Mouse (Mus musculus) layer of hippocampus, adult 18-20 months (tissue): ENCODE measurements around the gene Car14. TPM values are rescaled to one million over a fixed set of nuclear protein-coding genes. Genes with fewer than 3 reads are reported as not detected.

ENCODE experiments used
- DNase-seq, 2 experiments: peaks; one replicate each; pipeline ENCODE4 v3.0.0; 2022; ENCODE audit warnings: low spot score in 2 of 2
- total RNA-seq, 2 experiments: library from RNA; stranded (reverse); gene quantifications; 2 replicates each; pipeline ENCODE4 v1.2.3; 2021

The Car14 gene
- total RNA-seq, 2 experiments from 2014 or later = 9.9 to 10.8 TPM

- no peak for DNase-seq
Measured at GRCm38 (mm10) chr3:95893126-95893525, 11.4 kb downstream of the Car14 start.

- no peak for DNase-seq
Measured at GRCm38 (mm10) chr3:95892066-95893052, 12.1 kb downstream of the Car14 start.

- DNase-seq = no peak
Measured at GRCm38 (mm10) chr3:95891211-95892065, 13.1 kb downstream of the Car14 start, which contains the start of gene BC028528. TSS of gene BC028528 (minus strand) at chr3:95892005.

GRCm38 (mm10) chr3:95889664-95890063 is 14.8 kb downstream of the Car14 start:
- DNase-seq = no peak

- no peak for DNase-seq
Measured at GRCm38 (mm10) chr3:95887596-95887995, 16.9 kb downstream of the Car14 start.

GRCm38 (mm10) chr3:95884400-95884799 is 20.1 kb downstream of the Car14 start:
- DNase-seq = no peak

GRCm38 (mm10) chr3:95882816-95883425 is 21.6 kb downstream of the Car14 start:
- peak in 1 of 2 experiments; percentile 84 for DNase-seq

- DNase-seq = peak; percentile 97 to 98
Measured at GRCm38 (mm10) chr3:95881979-95882815, 22.3 kb downstream of the Car14 start, which contains the start of gene Ciart. TSS of gene Ciart (minus strand) at chr3:95882251.

GRCm38 (mm10) chr3:95879063-95879462 is 25.4 kb downstream of the Car14 start:
- DNase-seq = no peak

GRCm38 (mm10) chr3:95872048-95872447 is 32.4 kb downstream of the Car14 start:
- no peak for DNase-seq

- DNase-seq = peak; percentile 84 to 88
Measured at GRCm38 (mm10) chr3:95871392-95871867, 33.1 kb downstream of the Car14 start, which contains the start of gene Mrps21. TSS of gene Mrps21 (minus strand) at chr3:95871519.

GRCm38 (mm10) chr3:95870976-95871375 is 33.5 kb downstream of the Car14 start:
- no peak for DNase-seq

GRCm38 (mm10) chr3:95867408-95867807 is 37.1 kb downstream of the Car14 start:
- no peak for DNase-seq

- no peak for DNase-seq
Measured at GRCm38 (mm10) chr3:95866071-95866470, 38.4 kb downstream of the Car14 start.

GRCm38 (mm10) chr3:95865571-95865970 is 38.9 kb downstream of the Car14 start:
- DNase-seq = no peak

GRCm38 (mm10) chr3:95865050-95865449 is 39.4 kb downstream of the Car14 start:
- DNase-seq = peak; percentile 80 to 92

- DNase-seq = no peak
Measured at GRCm38 (mm10) chr3:95863578-95863977, 40.9 kb downstream of the Car14 start.

GRCm38 (mm10) chr3:95861796-95862195 is 42.7 kb downstream of the Car14 start:
- DNase-seq = peak in 1 of 2 experiments; percentile 90

GRCm38 (mm10) chr3:95861216-95861615 is 43.3 kb downstream of the Car14 start:
- no peak for DNase-seq

GRCm38 (mm10) chr3:95860323-95860722 is 44.2 kb downstream of the Car14 start:
- no peak for DNase-seq
